Mouse (Mus musculus) CH12.LX (cell line): ENCODE measurements around the gene Nde1. TPM values are rescaled to one million over a fixed set of nuclear protein-coding genes. Genes with fewer than 3 reads are reported as not detected.
A peak's percentile ranks its signal among the peaks of the same experiment; 100 is the strongest.

ENCODE experiments used
- DNase-seq: peaks from one replicate; pipeline ENCODE4 v3.0.0-alpha.2; 2013; ENCODE audit errors: extremely low read depth
- H3K27ac ChIP-seq: 2 replicates; pipeline ENCODE4 v1.5.1; 2012; ENCODE audit warnings: low read depth, mild to moderate bottlenecking, control low read depth, moderate library complexity; ENCODE audit not compliant: insufficient read depth
- H3K27me3 ChIP-seq: replicated peaks from 2 replicates; pipeline ENCODE3; 2012; ENCODE audit warnings: inconsistent platforms
- H3K36me3 ChIP-seq, 2 experiments: replicated peaks in 1 of 2; 2 replicates each; pipeline versions ENCODE3 to v1.6.1; 2012; ENCODE audit warnings: inconsistent platforms in 1 of 2, low read length in 1 of 2, mild to moderate bottlenecking in 1 of 2, mixed read lengths in 1 of 2, moderate library complexity in 1 of 2; ENCODE audit not compliant: control insufficient read depth in 1 of 2, insufficient read depth in 1 of 2
- H3K4me1 ChIP-seq, 2 experiments: 2 replicates each; pipeline ENCODE4 v1.6.1; 2012; ENCODE audit warnings: inconsistent platforms in 1 of 2, moderate library complexity in 1 of 2; ENCODE audit not compliant: insufficient read depth in 2 of 2, control insufficient read depth in 1 of 2
- H3K4me2 ChIP-seq: 2 replicates; pipeline ENCODE4 v1.6.1; 2012; ENCODE audit warnings: low read depth, mild to moderate bottlenecking, control low read depth; ENCODE audit not compliant: poor library complexity, insufficient read depth, severe bottlenecking
- H3K4me3 ChIP-seq, 3 experiments: fragments of 150-350 bp in 1 of 3; sonication (generic) in 1 of 3; replicated peaks in 1 of 3; 2 replicates each; pipeline versions ENCODE3 to v1.5.1; 2011 to 2012; ENCODE audit warnings: low read depth in 2 of 3, low read length in 2 of 3, mild to moderate bottlenecking in 2 of 3, moderate library complexity in 2 of 3, control low read depth in 1 of 3, improper control_type of control experiment in 1 of 3, inconsistent platforms in 1 of 3, mixed read lengths in 1 of 3; ENCODE audit not compliant: poor library complexity in 1 of 3
- H3K79me2 ChIP-seq: replicated peaks from 2 replicates; pipeline ENCODE4 v1.6.1; 2012; ENCODE audit warnings: mild to moderate bottlenecking, moderate library complexity; ENCODE audit not compliant: control insufficient read depth, poor library complexity, insufficient read depth, severe bottlenecking; ENCODE audit errors: extremely low read depth
- H3K9ac ChIP-seq: 2 replicates; pipeline ENCODE4 v1.6.1; 2012; ENCODE audit warnings: low read depth, mild to moderate bottlenecking, control low read depth, moderate library complexity; ENCODE audit not compliant: insufficient read depth
- H3K9me3 ChIP-seq: replicated peaks from 2 replicates; pipeline ENCODE3; 2012; ENCODE audit warnings: low read length, inconsistent platforms, mixed read lengths
- BHLHE40 ChIP-seq: IDR thresholded peaks from 2 replicates; pipeline ENCODE4 v1.6.1; 2011; ENCODE audit warnings: mild to moderate bottlenecking, low read depth, low read length, improper control_type of control experiment
- CHD1 ChIP-seq: IDR thresholded peaks from 2 replicates; pipeline ENCODE4 v1.6.1; 2012; ENCODE audit warnings: low read depth, low read length, improper control_type of control experiment, inconsistent platforms
- CHD2 ChIP-seq: IDR thresholded peaks from 2 replicates; pipeline ENCODE4 v1.6.1; 2011; ENCODE audit warnings: low read length, improper control_type of control experiment
- CTCF ChIP-seq, 2 experiments: IDR thresholded peaks in 1 of 2; conservative IDR thresholded peaks in 1 of 2; 2 replicates each; pipeline ENCODE4 v1.5.1; 2011 to 2012; ENCODE audit warnings: low read depth in 2 of 2, low read length in 2 of 2, improper control_type of control experiment in 1 of 2, inconsistent platforms in 1 of 2, mild to moderate bottlenecking in 1 of 2, moderate library complexity in 1 of 2
- E2F4 ChIP-seq: IDR thresholded peaks from 2 replicates; pipeline ENCODE4 v1.6.1; 2011; ENCODE audit warnings: low read depth, low read length, improper control_type of control experiment; ENCODE audit not compliant: insufficient replicate concordance
- EP300 ChIP-seq: IDR thresholded peaks from 2 replicates; pipeline ENCODE4 v1.6.1; 2011; ENCODE audit warnings: low read length, improper control_type of control experiment
- GABPA ChIP-seq: IDR thresholded peaks from 2 replicates; pipeline ENCODE4 v1.6.1; 2012; ENCODE audit warnings: low read depth, low read length, improper control_type of control experiment, inconsistent platforms; ENCODE audit not compliant: insufficient replicate concordance
- HCFC1 ChIP-seq: IDR thresholded peaks from 2 replicates; pipeline ENCODE4 v1.6.1; 2012; ENCODE audit warnings: low read depth, mild to moderate bottlenecking, inconsistent platforms, low read length, improper control_type of control experiment
- JUN ChIP-seq: IDR thresholded peaks from 2 replicates; pipeline ENCODE4 v1.6.1; 2011; ENCODE audit warnings: low read depth, mild to moderate bottlenecking, low read length, improper control_type of control experiment, moderate library complexity; ENCODE audit not compliant: insufficient read depth
- MAX ChIP-seq: IDR thresholded peaks from 2 replicates; pipeline ENCODE4 v1.6.1; 2011; ENCODE audit warnings: low read length, improper control_type of control experiment
- MEF2A ChIP-seq: IDR thresholded peaks from 2 replicates; pipeline ENCODE4 v1.6.1; 2014; ENCODE audit warnings: low read depth, mild to moderate bottlenecking, inconsistent platforms, low read length, improper control_type of control experiment, borderline replicate concordance
- MXI1 ChIP-seq: IDR thresholded peaks from 2 replicates; pipeline ENCODE4 v1.6.1; 2011; ENCODE audit warnings: mild to moderate bottlenecking, low read depth, low read length, improper control_type of control experiment
- MYC ChIP-seq: IDR thresholded peaks from 2 replicates; pipeline ENCODE4 v1.6.1; 2011; ENCODE audit warnings: low read depth, mild to moderate bottlenecking, improper control_type of control experiment, low read length
- NELFE ChIP-seq: IDR thresholded peaks from 2 replicates; pipeline ENCODE4 v1.6.1; 2011; ENCODE audit warnings: low read depth, low read length, improper control_type of control experiment
- PAX5 ChIP-seq: IDR thresholded peaks from 2 replicates; pipeline ENCODE4 v1.6.1; 2012; ENCODE audit warnings: low read length, inconsistent platforms, mixed read lengths
- RAD21 ChIP-seq: IDR thresholded peaks from 2 replicates; pipeline ENCODE4 v1.6.1; 2011; ENCODE audit warnings: low read depth, mild to moderate bottlenecking, low read length, improper control_type of control experiment, moderate library complexity
- SMC3 ChIP-seq: IDR thresholded peaks from 2 replicates; pipeline ENCODE4 v1.6.1; 2011; ENCODE audit warnings: low read depth, low read length, improper control_type of control experiment
- UBTF ChIP-seq: IDR thresholded peaks from 2 replicates; pipeline ENCODE4 v1.6.1; 2012; ENCODE audit warnings: low read depth, mild to moderate bottlenecking, inconsistent platforms, low read length, improper control_type of control experiment, moderate library complexity
- USF1 ChIP-seq: IDR thresholded peaks from 2 replicates; pipeline ENCODE4 v1.6.1; 2014; ENCODE audit warnings: low read depth, mild to moderate bottlenecking, inconsistent platforms, low read length, improper control_type of control experiment
- USF2 ChIP-seq: conservative IDR thresholded peaks from 2 replicates; pipeline ENCODE4 v1.6.1; 2011; ENCODE audit warnings: low read depth, low read length, improper control_type of control experiment
- ZKSCAN1 ChIP-seq: IDR thresholded peaks from 2 replicates; pipeline ENCODE4 v1.6.1; 2012; ENCODE audit warnings: low read depth, inconsistent platforms, low read length, improper control_type of control experiment, borderline replicate concordance
- ZNF384 ChIP-seq: IDR thresholded peaks from 2 replicates; pipeline ENCODE4 v1.6.1; 2012; ENCODE audit warnings: low read depth, low read length, improper control_type of control experiment, inconsistent platforms
- dilution Hi-C: fragments of 300-500 bp; cut with MboI; formaldehyde crosslinking; loops from 2 replicates; pipeline ENCODE4 v1.14.3; 2020; ENCODE audit warnings: low sequenced_read_pairs; ENCODE audit not compliant: extremely low pct_unique_long_range_greater_than_20kb, extremely low pct_ligation_motif_present
- in situ Hi-C: fragments of 300-500 bp; cut with MboI; formaldehyde crosslinking; loops from 3 replicates; pipeline ENCODE4 v1.14.3; 2019; ENCODE audit warnings: low sequenced_read_pairs, low pct_ligation_motif_present, low pct_unique_long_range_greater_than_20kb, mixed read lengths
- polyA plus RNA-seq: library from polyadenylated mRNA; unstranded; fragments of >175 nt; gene quantifications from 2 replicates; pipeline ENCODE4 v1.2.1, GENCODE M21; 2012; ENCODE audit warnings: low read depth; ENCODE audit not compliant: insufficient read length
- total RNA-seq, 2 experiments: library from RNA; depleted of rRNA; stranded (reverse); fragments of 300-350 nt in 1 of 2; fragments of >200 nt in 1 of 2; gene quantifications; 2 replicates each; pipeline ENCODE4 v1.2.3; 2012 to 2014

Gene Nde1
- total and polyA plus RNA-seq, 3 experiments = 62.1 to 104 (median 65.0) TPM

- peaks cover 6 to 19% of the 10 kb centered on the region in 2 experiments for H3K36me3 ChIP-seq
- H3K4me1 ChIP-seq = peaks cover 10 to 52% of the 10 kb centered on the region in 2 experiments
- peak overlapping the region; percentile 72 for H3K4me2 ChIP-seq
- in situ Hi-C loops = no loop called here
- H3K4me3 ChIP-seq = peak overlapping the region; percentile 71 to 73 (median 73)
- dilution Hi-C loops = no loop called here
- TF ChIP-seq MYC = peak; percentile 98
- peak; percentile 98 for TF ChIP-seq BHLHE40
- no peak for TF ChIP-seq EP300
- no peak for TF ChIP-seq ZKSCAN1
- TF ChIP-seq CHD2 = no peak
- TF ChIP-seq CTCF (conservative IDR thresholded peaks at IDR 0.05 in 1 of 2, IDR thresholded peaks at IDR 0.05 in 1 of 2; ENCODE audit: low read depth in 2 of 2, low read length in 2 of 2) = peak; percentile 88 to 98
- TF ChIP-seq SMC3 = 0 out of 2 replicates have a peak, but pooled peaks have one; percentile 14
- no peak for TF ChIP-seq PAX5
- no peak for TF ChIP-seq UBTF
- peak; percentile 73 for TF ChIP-seq MXI1
- TF ChIP-seq USF1 = peak; percentile 89
- peak; percentile 85; the same call in 1 of the 2 replicates for TF ChIP-seq CHD1
- TF ChIP-seq NELFE = no peak
- no peak for TF ChIP-seq JUN
- TF ChIP-seq MAX = peak; percentile 94
- peak; percentile 95 for TF ChIP-seq USF2
- no peak; the same call in 1 of the 2 replicates for TF ChIP-seq HCFC1
- peak; percentile 54 for TF ChIP-seq RAD21
- no peak for TF ChIP-seq MEF2A
- TF ChIP-seq E2F4 = no peak
- H3K27ac ChIP-seq = peak overlapping the region; percentile 70
- H3K9ac ChIP-seq = peak overlapping the region; percentile 100
- H3K79me2 ChIP-seq = peaks cover 50% of the 10 kb centered on the region
- H3K27me3 ChIP-seq = no peaks in the 10 kb centered on the region
- DNase-seq = peak; percentile 88
- H3K9me3 ChIP-seq = no peaks in the 10 kb centered on the region
These were observed 3.3 kb upstream of the Nde1 start for GRCm38 (mm10) chr16:14159746-14160131.

DNA sequence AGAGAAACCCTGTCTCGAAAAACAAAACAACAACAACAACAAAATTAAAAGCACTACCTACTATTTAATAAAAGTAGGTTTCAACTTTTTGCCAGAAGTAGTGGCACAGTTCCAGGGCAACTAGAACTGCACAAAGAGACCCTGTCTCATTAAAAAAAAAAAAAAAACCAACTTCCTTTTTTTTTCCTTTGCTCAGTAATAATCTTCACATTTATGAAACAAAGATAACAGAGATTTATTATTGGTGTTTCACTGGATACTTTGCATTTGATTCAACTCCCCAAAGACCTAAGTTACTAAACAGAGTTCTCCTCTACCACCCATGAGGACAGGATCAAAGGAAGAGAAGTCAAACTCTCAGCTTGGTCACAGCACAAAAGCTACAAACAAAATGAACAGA lies 2.1 kb upstream of the Nde1 start:
- H3K4me3 ChIP-seq = no peak overlapping the region
- H3K9ac ChIP-seq = no peak overlapping the region
- in situ Hi-C loops = no loop called here
- no peaks in the 10 kb centered on the region for H3K27me3 ChIP-seq
- no peak for TF ChIP-seq CTCF (conservative IDR thresholded peaks at IDR 0.05 in 1 of 2, IDR thresholded peaks at IDR 0.05 in 1 of 2; ENCODE audit: low read depth in 2 of 2, low read length in 2 of 2)
- TF ChIP-seq GABPA = no peak
- TF ChIP-seq ZNF384 = peak; percentile 56
- H3K27ac ChIP-seq = no peak overlapping the region
- peaks cover 52% of the 10 kb centered on the region for H3K79me2 ChIP-seq
- peaks cover 9 to 55% of the 10 kb centered on the region in 2 experiments for H3K4me1 ChIP-seq
- dilution Hi-C loops = no loop called here
- H3K36me3 ChIP-seq = peaks cover 4 to 18% of the 10 kb centered on the region in 2 experiments
- no peak overlapping the region for H3K4me2 ChIP-seq
- no peak for DNase-seq
- no peaks in the 10 kb centered on the region for H3K9me3 ChIP-seq
